Mouse (Mus musculus) kidney, adult 9 months (tissue): Measurements from ENCODE around the gene Notum.

Source experiments
- DNase-seq: peaks from one replicate; pipeline ENCODE4 v3.0.0; 2022

Notum gene

GRCm38 (mm10) chr11:120632559-120633519 lies 28.1 kb downstream of the Notum start:
- DNase-seq, result peak; percentile 91

DNA sequence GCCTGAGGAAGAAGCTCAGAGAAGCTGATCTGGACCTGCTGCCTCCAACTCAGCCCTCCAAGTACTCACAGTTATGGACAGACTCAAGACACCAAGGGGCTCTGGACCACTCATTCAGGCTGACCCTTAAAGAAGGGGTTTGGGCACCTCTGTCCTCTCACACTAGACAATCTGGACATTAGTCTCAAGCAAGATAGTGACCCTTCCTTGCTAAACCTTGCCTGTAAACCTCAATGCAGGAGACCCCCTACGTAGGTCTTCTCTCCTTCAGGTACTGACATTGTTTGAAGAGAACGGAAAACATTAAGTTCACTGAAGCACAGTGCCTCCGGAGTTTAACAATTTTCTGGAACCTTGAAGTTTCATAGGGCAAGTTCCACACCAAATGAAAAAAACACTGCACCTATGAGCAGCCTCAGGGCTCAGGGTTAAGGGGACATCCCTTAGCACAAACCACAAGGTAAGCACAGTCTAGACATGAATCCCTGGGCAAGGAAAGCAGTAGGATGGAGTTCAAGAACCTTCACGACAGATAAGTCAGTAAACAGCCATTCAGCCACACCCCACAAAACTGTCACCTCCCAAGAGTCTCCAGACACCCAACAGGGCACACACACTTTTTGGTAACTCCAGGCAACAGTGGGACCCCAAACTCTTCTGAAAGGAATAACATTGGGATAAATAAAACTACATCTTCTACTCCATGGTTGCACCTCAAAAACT lies 29.1 kb downstream of the Notum start:
- DNase-seq, result peak; percentile 62

DNA sequence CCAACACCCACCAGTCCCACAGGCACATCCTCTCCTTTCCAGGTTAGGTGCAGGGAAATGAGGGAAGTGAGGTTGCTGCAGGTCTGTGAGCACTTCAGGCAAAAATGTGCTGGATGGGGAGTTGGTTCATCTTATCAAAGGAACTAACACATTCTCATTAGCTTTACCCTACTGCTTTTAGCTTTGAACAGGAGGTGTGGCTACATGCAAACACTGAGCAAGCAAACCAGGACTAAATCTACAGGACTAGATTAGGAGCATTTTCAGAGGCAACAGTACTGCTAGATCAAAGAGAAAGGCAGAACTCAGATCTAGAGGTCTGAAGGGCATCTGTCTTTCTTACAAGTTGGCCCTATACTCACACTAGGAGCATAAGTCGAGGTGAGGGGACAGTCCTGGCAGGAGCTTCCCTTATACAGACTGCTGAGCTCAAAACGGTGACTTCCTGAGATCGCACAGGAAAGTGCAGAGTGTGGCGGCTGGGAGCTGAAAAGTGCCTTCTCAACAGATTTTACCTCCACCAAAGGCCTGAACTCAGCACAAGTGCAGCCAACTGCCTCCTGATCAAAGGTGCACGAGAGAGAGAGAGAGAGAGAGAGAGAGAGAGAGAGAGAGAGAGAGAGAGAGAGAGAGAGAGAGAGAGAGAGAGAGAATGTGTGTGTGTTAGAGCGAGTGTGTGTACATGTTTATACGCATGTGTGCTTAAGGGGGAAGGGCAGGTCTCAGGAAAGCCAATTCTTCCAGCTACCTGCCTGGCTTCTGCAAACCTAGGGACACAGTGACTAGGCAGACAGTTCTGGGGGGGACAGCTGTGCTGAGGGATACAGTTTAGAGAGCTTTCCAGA lies 29.9 kb downstream of the Notum start:
- DNase-seq, result peak; percentile 84

GRCm38 (mm10) chr11:120630401-120630871 lies 30.5 kb downstream of the Notum start:
- peak; percentile 94 for DNase-seq

DNA sequence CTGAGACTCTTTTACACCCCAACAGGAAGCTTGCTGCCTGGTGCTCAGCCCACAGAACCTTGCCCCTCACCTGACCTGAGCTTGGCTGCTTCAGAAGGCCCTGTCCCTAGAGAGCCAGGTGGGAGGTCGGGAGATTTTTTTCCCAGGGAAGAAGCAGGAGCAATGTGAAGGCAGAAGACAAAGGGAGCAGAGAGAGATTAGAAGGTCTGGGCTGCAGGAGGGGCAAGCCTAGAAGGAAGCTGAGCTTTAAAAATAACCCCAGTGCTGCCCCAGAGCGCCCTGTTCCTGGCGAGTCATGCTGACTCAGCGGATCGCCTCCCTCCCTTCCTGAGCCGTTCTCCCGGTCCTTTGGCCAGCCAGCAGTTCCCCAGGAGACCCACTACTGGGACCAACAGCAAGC lies 31.1 kb downstream of the Notum start:
- peak; percentile 78 for DNase-seq

- DNase-seq, result peak; percentile 82
These were observed 31.6 kb downstream of the Notum start for GRCm38 (mm10) chr11:120629341-120629730.

DNA sequence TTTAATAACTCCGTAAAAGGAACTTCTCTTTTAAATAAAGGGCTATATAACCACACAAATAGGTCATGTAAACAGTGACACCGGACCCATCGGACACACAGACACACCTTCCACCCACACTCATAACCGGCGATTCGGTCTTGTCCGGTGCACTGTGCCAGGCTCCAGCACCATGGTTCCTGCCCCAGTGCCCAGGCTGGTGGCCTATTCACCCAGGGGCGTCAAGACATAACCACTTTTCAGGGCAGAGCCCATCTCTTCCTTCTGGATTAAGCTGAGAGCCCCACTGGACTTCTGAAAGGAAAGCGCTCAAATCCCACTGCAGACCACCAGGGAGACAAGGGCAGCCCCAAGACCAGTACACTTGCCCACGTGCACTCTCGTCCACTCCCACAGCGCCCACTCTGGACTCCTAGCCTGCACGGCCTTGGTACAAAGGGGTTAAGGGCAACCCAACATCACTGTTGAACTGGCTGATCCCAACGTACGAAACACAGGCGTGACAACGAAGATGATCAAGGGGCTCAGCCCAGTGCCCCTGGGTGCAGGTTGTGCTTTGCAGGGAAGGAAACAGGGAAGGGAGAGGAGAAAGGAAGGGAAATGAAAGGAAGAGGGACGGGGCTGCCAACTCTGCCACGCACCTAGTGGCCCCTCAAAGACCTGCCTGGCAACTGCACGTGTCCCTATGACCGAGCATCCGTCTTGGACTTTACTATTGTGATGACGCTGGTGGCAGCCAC lies 32.2 kb downstream of the Notum start:
- DNase-seq, result no peak

DNA sequence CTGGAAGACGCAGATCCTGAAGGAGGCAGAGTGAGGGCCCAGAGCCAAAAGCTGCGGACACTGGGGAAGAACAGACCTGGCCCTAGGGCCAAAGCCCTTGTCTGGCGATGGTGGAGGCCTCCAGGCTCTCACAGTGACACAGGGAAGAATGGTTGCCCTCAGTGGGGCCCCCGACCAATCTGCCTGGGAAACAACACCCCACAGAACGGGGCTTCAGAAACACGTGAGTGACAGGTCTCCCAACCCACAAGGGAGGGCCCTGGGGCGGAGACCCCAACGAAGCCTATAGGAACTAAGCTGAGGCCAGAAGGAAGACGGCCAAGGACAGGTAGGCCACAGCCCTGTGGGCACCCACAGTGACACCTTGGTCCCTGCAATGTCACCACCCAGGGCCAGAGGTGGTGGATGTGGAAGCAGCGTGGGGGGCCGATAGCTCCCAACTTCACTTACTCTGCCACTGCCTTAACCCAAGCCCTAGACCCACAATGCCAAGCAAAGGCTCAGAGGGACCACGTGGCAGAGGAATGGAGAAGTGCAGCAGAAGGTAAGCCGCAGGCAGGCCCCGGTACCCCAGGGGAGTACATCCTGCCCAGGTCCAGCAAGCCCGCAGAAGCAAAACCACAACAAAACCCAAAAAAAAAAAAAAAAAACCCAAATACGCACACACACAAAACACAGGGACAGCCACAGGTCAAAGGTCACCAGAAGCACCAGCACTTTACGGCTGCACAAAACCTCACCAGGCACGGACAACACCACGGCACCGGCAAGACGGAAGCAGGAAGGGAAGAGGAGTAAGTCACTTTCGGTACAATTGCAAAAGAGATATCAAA lies 33.3 kb downstream of the Notum start:
- peak; percentile 59 for DNase-seq

GRCm38 (mm10) chr11:120626785-120627467 lies 34.0 kb downstream of the Notum start:
- no peak for DNase-seq

GRCm38 (mm10) chr11:120625152-120625775 lies 35.7 kb downstream of the Notum start, which contains the start of gene Sirt7:
Gene Sirt7 (minus strand): TSS chr11:120625240.
- DNase-seq, result no peak

DNA sequence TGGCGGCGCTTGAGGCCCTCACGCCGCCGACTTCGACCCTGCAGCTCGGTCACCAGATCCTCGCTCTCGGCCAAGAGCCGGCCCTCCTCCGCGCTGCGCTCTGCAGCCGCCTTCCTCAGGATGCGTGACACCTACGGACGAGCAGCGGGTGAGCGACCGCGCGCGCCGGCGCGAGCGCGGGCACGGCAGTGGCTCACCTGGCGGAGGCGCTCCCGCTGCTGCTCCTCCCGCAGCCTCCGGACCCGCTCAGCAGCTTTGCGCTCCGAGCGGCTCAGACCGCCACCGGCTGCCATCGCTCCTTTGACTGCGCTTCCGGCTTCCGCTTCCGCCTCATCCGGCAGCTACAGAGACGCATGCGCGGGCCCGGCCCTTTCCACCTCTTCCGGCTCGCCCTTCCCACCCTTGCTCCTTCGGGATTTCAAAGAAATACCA lies 36.3 kb downstream of the Notum start:
- DNase-seq, result peak; percentile 85

GRCm38 (mm10) chr11:120623961-120624679 lies 36.9 kb downstream of the Notum start:
- DNase-seq, result peak; percentile 83

- DNase-seq, result no peak
These were observed 38.2 kb downstream of the Notum start for GRCm38 (mm10) chr11:120622805-120623204.

DNA sequence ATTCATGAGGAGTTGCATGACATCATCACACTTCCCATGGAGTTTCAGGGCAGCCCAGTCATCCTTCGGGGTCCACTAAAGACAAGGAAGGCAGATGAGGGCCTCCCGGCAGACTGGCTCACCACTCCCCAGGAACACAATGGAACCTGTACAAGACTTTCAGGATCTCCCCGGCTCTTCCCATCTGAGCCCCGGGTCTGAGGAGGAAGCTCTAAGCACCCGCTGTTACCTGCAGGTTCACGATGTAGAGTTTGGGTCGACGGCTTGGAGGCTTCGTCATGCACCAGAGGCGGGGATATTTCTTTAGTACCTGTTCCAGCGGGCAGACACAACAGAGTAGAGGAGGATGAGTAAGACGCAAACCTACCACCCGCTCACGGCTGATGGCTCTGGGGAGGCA lies 40.8 kb downstream of the Notum start:
- no peak for DNase-seq

DNA sequence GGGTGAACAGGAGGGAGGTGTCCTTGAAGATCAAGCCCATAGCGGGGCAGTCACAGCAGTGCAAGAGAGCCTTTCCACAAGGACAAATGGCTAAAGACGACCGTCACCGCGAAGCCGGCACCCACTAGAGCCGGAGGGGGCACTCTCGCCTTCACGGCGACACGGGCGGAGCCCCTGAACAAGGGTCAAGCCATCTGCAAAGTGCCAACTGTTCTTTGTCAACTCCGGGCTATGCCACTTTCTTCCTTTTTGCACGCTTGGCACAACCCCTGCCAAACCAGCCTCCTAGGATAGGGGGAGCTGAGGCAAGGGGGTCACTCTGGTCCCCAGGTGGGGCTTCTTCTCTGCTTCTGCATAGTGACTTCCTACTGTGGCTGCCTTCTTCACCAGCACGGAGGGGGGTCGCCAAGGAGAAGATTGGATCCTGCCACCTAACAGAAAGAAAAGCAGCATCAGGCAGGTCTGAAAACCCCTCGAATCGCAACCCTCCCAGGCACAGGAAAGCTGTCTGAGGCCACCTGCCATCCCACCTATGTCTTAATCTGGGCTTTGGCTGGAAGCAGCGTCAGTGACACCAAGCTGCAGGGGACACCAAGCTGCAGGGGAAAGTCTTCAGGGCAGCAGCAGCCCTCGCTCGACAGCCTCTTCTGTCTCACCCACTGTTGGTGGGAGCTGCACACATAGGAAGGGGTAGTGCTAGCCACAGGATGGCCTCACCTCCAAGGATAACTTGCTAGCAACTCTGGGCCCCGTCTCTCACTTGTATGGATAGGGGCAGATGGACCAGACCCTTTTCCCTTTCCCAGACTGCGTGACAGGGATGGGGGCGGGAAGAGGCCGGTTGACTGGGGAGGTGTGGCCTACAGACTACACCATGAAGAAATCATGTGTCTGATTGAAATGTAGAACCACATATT lies 42.1 kb downstream of the Notum start:
- DNase-seq, result peak; percentile 45

DNA sequence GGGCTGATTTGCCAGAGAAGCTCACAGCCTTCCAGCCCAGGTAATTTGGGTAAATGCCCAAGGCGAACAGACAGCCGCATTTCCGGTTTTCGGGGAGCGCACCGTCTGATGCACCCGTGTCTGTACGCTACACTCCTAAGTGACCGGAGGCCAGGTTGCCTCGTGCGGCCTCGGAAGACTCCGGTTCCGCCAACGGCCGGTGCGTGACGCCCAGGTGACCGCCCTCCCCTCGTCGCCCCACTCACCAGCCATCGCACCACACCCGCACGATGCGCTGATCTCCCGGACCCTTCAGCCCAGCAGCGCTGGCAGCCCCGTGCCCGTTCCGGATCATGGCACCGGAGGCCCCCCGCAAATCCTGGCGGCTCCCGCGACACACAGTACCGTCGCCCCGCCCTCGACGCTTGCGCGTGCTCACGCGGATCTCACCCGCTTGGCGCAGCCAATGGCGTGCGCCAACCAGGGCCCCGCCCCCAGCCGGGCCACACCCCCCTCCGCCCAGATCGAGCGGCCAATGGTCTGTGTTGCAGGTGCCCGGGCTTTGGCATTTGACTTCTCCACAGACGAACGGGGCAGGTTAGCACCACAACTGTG lies 43.4 kb downstream of the Notum start, which contains the start of gene Pcyt2:
Gene Pcyt2, minus strand, starts transcription at position 418 of the 594 bp plus-strand sequence.
- DNase-seq, result peak; percentile 97

- peak; percentile 87 for DNase-seq
These were observed 44.2 kb downstream of the Notum start for GRCm38 (mm10) chr11:120616617-120617294.
